Mouse (Mus musculus): ENCODE results near the gene Urm1. TPM values are rescaled to one million over a fixed set of nuclear protein-coding genes. Genes with fewer than 3 reads are reported as not detected.

Urm1 gene
- total RNA-seq, 2 experiments from 2014 or later = 20.9 to 26.0 TPM

GRCm38 (mm10) chr2:29826926-29827708 is 7.2 kb downstream of the Urm1 start:
- DNase-seq = peak; percentile 95

- no peak for DNase-seq
Measured at GRCm38 (mm10) chr2:29827709-29828024, 7.8 kb downstream of the Urm1 start.

- DNase-seq = no peak
Measured at GRCm38 (mm10) chr2:29831106-29831505, 11.2 kb downstream of the Urm1 start.

- DNase-seq = no peak
Measured at GRCm38 (mm10) chr2:29833796-29834195, 13.9 kb downstream of the Urm1 start.

- no peak for DNase-seq
Measured at GRCm38 (mm10) chr2:29835391-29835899, 15.6 kb downstream of the Urm1 start.

- DNase-seq = no peak
Measured at GRCm38 (mm10) chr2:29839460-29839859, 19.6 kb downstream of the Urm1 start.

- no peak for DNase-seq
Measured at GRCm38 (mm10) chr2:29843231-29844105, 23.6 kb downstream of the Urm1 start.

GRCm38 (mm10) chr2:29844115-29844514 is 24.2 kb downstream of the Urm1 start:
- no peak for DNase-seq

- no peak for DNase-seq
Measured at GRCm38 (mm10) chr2:29844661-29845060, 24.8 kb downstream of the Urm1 start.

- no peak for DNase-seq
Measured at GRCm38 (mm10) chr2:29845636-29846035, 25.8 kb downstream of the Urm1 start.

GRCm38 (mm10) chr2:29846061-29846853 is 26.4 kb downstream of the Urm1 start:
- DNase-seq = no peak

- DNase-seq = no peak
Measured at GRCm38 (mm10) chr2:29846911-29847310, 27.0 kb downstream of the Urm1 start.

GRCm38 (mm10) chr2:29849041-29849440 is 29.2 kb downstream of the Urm1 start:
- DNase-seq = no peak

GRCm38 (mm10) chr2:29849841-29850480 is 30.1 kb downstream of the Urm1 start:
- no peak for DNase-seq

GRCm38 (mm10) chr2:29852957-29853485 is 33.1 kb downstream of the Urm1 start:
- no peak for DNase-seq

GRCm38 (mm10) chr2:29853736-29854135 is 33.9 kb downstream of the Urm1 start:
- DNase-seq = no peak

GRCm38 (mm10) chr2:29855585-29856210 is 35.8 kb downstream of the Urm1 start:
- DNase-seq = no peak

- DNase-seq = no peak
Measured at GRCm38 (mm10) chr2:29856451-29857260, 36.8 kb downstream of the Urm1 start.

GRCm38 (mm10) chr2:29857341-29857740 is 37.5 kb downstream of the Urm1 start:
- DNase-seq = no peak

- DNase-seq = peak; percentile 43
Measured at GRCm38 (mm10) chr2:29857967-29858366, 38.1 kb downstream of the Urm1 start.

All from gastrocnemius, postnatal 25 days (tissue).